Mouse (Mus musculus): ENCODE measurements around the gene Ccdc88c.

Gene Ccdc88c

DNA sequence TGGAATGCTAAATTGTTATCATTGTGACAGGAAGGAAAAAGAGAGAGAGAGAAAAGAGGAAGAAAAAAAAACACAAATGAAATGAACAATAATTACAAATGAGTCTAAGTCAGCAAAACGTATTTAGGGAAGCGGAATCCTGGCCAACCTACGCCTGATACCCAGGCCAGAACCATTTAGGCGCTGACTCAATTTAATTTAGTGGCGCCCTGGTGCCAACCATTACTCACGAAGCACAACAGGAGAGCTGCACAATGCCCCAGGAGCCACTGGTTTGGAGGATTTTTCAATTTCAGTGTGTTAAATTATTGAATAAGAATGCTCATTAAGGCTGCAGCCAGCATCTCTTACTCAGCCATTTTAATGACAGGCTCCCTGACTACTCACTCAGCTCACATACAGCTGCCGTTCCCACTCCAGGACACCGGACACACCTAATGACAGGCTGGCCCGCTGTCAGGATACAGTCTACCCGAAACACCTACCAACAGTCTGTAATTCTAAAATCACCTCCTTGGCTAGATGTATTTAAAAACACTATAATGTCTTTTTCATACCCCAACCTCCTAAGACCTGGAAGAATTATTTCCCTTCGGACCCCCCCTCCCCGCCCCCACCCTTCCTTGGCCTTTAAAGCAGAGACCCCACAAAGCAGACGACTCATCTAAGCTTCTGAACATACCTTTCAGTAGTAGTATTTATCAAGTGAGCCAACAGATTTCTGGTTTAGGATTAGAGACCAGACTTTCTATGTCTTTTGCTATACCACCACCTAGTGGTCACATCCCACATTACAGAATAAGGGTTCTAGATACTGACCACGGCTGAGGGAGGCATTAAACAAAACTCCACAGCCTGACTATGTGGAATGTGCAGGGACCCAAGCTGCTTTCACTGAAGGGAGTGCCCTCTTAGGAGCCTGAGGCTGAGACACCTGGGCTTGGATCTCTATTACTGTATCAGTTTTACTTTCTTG lies 102.9 kb downstream of the Ccdc88c start:
- no peak for DNase-seq (ENCODE audit: low spot score)

DNA sequence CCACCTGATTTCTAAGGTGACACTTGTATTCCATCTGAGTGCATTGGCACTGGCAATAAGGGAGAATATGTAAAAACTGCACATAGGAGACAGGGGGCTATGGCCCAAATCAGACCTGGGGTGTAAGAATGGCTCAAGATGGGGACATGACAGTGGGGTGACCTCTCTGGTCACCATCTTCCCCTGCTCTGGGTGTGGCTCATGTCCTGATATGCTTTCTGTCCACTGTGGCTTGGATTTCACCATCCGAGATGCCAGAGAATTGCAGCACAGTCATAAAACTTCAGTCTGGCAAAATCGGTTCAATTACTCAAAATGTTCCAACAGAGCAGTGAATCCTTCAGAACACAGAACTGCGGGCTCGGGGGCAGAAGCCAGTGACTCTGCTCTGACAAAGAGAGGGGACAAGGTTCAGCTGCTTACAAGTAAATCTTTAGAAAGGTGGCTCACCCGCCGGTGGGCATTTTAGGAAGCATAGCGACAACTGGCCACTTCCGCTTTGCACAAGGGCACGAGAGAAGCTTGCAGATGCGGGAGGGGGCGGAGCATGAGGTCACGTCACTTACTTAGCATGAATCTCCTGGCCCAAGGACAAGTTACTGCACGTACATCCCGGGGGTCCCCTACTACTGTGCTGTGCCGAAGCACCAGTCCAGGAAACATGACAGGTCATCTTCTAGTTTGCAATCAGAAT lies 104.1 kb downstream of the Ccdc88c start:
- no peak for DNase-seq (ENCODE audit: low spot score)

DNA sequence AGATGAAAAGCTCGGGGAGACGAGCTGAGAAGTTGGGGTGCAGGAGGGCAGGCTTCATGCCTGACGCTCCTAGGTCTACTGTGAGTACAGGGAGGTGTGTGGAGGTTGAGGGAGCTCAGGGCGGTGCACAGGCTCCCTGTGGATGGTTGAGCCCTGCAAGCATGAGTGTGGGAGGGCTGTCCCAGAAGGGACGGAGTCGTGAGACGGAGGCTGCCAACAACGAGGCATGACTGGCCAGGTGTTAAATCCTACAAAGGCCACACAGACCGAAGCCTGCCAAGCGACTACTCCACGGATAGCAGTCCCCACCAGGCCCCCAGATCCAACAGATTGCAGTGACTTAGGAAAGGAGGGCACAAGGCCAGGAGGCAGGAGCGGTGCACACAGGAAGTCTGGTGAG lies 118.1 kb downstream of the Ccdc88c start:
- DNase-seq (ENCODE audit: low spot score): no peak

DNA sequence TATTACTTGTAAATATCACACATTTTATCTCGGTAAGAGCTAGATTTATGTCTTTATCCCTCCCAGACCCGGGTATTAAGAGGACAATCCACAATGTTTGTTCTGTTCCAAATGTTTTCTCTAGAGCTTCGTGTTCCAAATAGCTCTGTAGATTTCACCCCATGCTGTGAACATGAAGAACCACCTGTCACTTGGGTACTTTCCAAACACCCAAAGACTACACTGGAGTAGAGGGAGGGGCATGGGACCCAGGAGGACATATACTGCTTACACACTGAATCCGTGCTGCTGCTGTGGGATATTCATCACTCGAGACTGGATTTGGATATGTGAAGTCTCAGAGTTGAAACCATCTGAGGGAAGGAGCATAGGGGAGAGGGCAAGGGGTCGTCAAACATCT lies 119.1 kb downstream of the Ccdc88c start:
- DNase-seq (ENCODE audit: low spot score): no peak

DNA sequence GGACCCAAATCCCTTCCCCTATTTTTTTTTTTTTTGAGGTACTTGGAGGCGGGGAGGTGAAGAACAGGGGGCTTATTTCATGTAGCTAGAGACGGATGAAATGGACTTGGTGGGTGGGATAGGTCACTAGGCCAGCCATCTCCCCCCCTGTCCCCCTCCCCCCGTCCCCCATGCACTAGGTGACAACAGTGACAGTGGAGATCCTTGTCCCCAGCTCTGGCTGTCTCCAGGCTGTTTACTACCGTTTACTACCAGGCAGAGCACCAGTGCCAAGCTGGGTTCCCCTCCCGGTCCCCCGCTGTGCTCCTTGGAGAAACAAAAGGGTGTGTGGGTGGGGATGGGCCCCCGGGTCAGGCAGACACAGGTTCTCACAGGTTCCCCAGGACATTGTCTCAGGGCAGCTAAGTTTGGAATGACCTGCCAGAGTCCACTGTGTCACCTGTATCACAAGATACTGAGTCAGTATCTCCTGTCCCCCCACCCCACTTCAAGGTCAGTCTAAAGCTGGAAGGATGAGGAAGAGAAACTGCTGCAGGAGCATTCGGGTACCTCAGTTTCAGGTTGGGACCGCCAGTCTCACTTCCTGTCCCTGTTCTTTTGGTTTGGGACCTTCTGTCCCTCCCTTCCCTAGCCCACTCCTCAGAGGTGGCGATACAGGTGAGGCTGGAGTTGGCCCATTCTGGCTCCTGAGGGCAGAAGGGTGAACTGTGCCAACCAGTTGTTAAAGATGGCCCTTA lies 120.4 kb downstream of the Ccdc88c start:
- no peak for DNase-seq (ENCODE audit: low spot score)

DNA sequence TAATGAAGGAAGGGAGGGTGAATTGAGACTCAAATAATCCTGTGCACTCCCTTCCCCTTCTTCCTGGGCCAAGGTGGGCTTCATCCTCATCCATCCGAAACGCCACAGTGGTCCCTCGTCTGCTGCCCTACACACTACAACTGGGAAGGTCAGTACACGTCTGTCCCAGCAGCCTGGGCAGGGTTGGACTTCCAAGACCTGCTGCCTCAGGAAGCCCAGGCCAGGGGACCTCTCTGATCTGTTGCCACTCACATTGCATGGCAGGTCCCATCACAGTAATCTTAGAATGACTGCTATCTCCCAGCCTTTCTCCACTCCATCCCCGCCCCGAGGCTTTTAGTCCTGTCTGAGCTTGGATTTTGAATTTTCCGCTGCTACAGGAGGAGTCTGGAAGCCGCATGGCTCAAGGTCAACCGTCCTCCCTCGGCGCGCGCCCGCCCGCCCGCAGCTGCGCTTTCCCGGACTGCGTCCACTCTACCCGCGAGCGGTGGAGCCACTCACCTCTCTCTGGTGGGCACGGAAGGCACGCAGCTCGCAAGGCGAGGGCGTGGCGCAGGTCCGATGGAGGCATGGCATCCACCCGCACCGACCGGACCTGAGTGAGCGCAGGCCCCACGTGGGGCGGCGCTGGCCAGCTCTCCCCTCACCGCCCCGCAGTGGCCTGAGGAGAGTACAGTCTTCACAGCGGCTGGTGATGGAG lies 121.1 kb downstream of the Ccdc88c start, which contains the start of gene Gpr68:
TSS of gene Gpr68 (minus strand) at position 601 of the 700 bp plus-strand sequence.
- no peak for DNase-seq (ENCODE audit: low spot score)

DNA sequence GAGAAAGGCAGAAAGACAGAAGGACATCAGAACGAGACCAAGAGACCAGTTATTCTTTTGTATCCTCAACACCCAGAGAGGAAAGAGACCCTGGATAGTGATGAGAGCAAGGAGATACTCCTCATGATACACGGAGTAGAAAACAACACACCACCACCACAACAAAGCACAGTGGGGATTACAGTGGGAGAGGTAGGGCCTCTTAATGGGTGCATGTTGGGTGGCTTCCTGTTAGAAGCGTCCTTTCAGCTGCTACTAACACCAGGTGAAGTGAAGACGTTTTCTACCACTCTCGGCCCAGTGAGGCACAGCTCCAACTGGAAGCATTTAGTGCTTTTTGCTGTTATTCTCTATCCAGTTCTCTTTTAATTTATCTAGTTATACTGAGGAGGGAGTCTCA lies 122.0 kb downstream of the Ccdc88c start:
- DNase-seq (ENCODE audit: low spot score): no peak

DNA sequence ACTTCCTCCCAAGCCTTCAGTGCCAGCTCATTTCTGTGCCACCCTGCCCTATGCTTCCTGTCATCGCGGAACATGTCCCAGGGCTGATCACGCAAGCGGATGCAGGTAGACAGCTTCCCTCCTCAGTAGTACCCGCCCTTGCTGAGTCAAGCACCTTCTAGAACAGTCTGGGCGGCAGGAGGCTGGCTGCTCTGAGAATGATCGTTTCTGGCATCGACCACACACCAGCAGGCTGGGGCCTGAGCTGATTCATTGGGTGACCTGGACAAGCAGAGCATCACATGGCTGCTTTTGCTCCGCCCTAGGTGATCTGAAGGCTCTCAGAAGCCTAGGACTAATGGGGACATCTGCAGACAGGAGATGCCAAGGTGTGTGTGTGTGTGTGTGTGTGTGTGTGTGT lies 125.1 kb downstream of the Ccdc88c start:
- DNase-seq (ENCODE audit: low spot score): no peak

DNA sequence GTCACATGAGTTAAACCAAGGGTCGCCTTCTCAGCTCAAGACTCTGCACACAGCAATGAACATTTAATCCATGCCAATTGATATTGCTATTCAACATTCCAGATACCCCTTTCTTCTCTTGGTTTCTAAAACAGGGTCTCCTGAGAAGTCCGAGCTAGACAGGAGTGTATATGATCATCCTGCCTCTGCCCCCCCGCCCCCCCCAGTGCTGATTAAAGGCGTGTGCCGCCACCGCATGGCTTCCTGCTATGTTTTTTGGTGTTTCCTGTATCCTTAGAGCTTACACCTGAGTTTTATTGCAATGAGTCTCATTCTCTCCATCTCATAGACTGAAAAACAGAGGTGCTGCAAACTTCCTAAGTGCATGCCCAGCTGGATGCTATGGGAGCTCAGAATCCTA lies 127.5 kb downstream of the Ccdc88c start:
- DNase-seq (ENCODE audit: low spot score): no peak

DNA sequence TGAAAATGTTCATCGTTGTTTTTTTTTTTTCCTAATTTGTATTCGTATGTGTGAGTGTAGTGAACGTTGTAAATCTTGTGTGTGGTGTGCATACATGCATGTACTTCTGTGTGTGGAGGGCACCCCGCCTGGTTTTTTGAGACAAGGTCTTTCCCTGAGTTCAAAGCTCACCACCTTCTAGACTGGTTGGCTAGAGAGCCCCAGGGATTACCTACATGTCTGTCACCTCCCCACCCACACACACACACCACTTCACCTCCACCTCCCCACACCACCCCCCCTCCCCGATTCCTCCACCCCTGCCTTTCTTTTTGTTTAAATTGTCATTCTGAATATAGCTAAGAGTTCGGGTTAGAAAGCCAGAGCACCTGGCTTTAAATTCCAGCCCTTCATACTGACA lies 128.0 kb downstream of the Ccdc88c start:
- DNase-seq (ENCODE audit: low spot score): no peak

DNA sequence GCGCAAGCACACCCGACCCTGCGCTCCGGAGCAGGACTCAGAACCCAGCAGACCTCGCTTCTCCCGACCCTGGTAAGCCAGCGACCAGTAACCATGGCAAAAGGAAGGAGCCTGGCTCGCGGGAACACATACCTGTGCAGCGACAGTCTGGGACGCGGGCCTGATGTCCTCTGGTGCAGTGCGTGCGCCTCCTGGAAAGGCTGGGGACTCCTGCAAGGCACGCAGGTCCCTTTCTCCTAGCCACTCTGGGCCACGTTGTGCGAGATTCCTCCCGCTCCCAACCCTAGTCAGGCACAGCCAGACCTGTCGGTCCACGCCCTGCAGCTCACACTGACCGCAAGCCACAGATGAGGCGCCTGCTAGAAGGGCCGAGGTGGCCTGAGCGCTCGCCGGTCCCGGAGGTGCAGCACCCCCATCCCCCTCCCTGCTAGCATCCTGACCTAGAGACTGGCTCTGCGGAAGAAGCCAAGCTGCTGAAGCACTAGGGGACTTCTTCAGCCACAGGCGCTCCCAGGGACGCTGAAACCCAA lies 129.7 kb downstream of the Ccdc88c start:
- DNase-seq (ENCODE audit: low spot score): no peak

DNA sequence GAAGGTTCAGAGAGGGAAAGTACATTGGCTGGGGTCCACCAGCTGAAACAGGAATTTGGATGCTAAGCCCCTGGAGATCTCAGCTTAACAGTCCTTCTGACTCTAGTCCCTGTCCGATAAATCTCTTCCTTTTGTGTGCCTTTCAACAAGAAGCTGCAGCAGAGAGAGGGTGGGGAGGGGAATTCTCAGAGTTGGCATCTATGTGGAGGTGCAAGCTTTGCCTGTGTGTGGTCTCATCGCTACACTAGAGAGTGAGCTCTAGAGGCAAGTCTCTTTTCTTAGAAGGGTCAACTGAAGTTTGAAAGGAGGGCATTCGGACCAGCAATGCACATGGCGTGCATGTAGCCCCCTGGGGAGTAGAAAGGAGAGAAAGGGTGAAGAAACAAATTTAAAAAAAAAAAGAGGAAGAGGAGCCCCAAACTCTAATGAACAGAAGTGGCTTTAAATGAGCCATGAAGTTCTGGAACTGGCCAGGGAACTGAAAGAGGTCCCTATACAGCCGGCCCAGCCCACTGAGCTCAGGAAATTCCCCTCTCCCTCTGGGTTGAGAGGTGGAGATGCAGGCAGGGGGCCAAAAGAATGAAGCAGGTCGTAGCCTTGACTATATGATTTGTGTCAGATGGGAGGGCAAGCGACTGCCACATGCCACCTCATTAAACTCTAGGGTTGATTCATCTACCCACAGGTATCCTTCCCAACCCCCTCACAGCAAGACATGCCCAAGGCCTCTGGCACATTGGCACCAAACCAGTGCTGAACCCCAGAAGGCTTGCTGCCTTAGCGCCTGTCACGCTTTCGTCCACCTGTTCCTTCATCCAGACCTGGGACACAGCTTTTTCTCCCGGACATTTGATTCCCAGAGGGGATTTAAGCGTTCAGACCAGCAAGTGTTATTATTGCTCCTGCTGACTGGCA lies 130.9 kb downstream of the Ccdc88c start:
- no peak for DNase-seq (ENCODE audit: low spot score)

DNA sequence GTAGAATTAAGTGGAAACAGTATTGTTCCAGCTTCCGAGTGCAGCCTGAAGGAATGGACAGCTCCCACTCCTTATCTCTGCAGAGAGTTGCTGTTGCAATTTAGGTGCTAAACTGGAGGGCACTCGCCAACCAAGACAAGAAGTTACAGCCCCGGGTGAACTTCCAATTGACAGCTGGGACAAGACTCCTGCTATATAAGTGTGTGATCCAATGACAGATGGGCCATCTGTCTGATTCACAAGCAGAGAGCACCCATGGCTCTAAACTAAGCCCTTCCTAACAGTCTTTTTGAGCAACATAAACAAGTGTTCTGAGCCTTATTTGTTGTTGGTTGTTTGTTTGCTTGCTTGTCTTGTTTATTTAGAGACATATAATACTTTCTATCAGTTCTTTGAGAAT lies 132.2 kb downstream of the Ccdc88c start:
- DNase-seq (ENCODE audit: low spot score): no peak

DNA sequence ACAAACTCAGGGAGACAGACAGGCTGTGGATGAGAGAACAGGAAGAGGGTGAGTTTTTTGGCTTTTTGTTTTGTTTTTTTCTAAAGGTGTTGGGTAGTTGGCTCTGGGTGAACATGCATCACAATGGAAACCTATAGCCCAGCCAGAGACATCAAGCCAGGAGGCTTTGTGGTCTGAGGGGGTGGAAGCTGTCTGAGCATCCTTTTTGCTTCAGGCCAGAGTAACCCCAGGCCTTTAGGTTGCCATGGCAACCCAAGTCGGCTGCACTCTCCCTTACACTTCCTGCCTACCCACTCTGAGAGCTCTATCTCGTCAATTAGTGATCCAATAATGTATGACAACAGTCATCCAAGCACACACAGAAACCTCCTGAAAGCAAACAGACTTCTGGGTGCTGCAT lies 133.4 kb downstream of the Ccdc88c start:
- DNase-seq (ENCODE audit: low spot score): no peak

DNA sequence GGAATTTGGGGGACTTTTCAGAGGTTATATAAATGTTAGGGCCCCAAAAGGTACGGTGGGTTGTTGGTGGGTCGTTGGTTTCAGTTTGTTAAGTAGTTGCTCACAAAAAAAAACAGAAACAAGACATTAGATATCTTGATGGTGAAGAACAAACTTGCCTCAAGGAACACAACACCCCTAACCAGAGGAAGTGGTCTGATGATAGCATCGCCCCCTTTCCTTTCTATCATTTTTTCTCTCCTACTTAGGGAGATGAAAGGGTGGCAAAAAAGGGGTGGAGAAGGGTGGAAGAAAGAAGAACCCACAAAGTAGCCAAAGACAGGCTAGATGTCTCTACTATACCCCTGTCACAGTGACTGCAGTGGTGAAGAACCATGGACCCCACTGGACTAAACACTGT lies 138.3 kb downstream of the Ccdc88c start:
- DNase-seq (ENCODE audit: low spot score): no peak

DNA sequence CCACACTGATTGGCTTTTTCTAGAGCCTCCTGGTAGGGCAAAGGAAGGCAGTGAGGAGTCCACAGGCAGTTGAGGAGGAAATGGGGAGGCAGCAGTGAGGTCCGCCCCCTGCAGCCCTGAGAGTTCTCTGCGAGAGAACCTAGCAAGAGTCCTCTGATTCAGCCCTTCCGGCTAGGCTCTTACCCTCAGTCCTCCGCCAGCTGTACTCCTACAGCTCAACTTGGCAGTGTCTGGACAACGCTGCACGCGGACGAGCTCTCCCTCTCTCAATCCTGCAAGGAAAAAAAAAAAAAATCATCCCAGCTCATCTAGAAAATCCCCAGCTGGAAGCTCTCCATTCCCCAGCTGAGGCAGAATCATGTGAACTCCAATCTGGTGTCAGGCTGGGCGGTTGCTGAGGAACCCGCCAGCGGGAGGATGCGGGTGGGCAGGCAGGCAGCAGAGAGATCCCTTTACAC lies 141.0 kb downstream of the Ccdc88c start:
- DNase-seq (ENCODE audit: low spot score): peak; percentile 13

DNA sequence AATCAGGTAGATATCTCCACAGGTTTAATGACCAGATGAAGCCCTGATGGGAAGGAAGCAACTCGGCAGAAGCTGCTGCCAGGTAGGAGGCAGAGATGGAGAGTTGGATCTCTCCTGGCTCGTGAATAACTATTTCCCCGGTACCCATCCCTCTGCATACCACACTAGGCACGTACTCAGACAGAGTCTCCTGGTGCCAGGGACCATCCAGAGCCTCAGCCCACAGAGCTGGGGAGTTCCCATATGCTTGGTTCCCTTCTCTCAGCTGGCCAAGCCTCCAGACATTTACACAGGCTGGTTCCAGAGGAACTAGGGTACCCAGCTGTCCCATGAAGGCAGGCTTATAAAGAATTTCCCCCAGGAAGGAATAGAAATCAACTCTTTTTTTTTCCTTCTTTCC lies 142.0 kb downstream of the Ccdc88c start:
- DNase-seq (ENCODE audit: low spot score): no peak

DNA sequence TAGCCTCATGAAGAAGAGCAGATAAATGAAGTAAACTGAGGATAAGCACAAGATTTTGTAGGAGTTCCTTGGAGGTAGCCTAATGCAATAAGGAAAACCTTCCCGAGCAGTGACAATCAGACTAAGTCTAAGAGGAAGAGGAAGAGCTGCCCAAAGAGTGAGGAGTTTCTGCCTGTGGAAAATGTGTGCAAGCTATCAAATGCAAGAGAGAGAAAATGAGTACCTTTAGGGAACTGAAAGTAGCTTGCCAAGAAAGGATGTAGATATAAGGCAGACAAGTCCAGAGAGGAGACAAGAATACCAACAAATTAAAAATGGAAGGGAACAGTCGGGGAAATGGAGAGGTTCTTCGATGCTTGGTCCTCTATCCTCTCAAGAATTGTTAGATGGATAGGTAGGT lies 143.3 kb downstream of the Ccdc88c start:
- DNase-seq (ENCODE audit: low spot score): no peak

DNA sequence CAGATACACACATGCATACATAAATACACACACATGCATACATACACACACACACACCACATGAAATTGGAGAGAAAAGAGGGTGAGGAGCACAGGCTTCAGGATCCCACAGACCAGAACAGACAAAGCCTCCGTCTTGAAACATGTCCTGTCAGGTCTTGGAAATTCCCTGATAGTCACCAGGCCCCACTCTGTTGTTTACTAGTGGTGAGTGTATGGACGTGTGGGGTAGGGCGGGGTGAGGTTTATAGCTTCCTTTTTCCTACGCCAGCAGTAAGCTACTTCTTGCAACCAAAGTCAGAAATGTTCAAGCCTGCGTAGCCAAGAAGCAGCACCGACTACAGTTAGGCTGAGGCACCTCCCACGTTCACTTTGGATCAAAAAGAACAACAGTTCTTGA lies 145.7 kb downstream of the Ccdc88c start:
- no peak for DNase-seq (ENCODE audit: low spot score)

DNA sequence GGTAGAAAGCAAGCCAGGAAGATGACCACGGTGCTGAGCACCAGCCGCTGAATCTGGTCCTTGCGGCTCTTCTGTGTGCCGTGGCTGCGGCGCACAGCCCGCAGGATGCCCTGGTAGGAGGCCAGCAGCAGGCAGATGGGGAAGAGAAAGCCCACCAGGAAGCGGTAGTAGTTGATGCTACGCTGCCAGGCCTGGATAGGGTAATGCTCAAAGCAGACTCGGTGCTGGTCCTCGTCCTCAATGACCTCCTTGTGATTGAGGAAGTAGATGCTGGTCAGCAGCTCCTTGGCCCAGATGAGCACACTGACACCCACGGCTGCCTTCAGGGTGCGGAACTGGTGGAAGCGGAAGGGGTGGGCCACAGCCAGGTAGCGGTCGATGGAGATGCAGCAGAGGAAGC lies 150.3 kb downstream of the Ccdc88c start:
- DNase-seq (ENCODE audit: low spot score): no peak

DNA sequence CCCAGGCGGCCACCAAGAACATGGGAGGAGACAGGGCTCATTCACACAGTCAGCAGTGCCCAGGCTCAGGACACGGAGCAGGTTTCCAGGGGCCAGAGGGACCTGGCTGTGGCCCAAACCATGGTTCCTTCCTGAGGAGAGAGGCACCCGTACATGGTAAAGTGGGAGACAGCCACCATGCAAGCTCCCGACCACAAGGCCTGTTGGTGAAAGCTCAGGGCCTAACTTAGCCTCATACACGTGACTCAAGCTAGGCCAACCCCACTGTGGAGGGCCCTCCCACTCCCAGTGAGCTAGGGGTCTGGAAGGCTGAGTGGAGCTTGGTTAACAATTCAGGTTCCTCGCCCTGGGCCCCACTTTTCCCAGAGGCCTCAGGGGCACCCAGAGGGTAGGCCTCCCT lies 150.9 kb downstream of the Ccdc88c start:
- DNase-seq (ENCODE audit: low spot score): no peak
